Mouse (Mus musculus): ENCODE data around the gene Serpine1. TPM values are rescaled to one million over a fixed set of nuclear protein-coding genes. Genes with fewer than 3 reads are reported as not detected.

The Serpine1 gene
- total RNA-seq, 2 experiments from 2014 or later: 0.94 TPM; not detected in 1

DNA sequence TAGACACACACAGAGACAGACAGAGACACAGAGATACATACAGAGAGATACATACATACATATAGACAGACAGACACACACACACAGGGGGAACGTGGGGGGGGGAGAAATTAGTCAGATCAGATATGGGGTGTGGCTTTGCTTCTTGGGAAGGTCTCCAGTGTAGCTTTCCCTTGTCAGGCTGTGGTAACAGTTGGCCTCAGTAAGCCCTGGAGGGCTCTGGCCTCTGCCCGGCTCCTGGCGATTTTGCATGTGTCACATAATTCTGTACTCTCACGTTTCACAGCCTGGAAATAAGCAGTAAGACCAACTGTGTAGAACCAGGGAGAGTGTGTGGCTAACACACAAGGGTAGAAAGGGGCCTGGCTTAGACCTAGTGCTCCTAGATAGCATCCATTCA is 28.6 kb upstream of the Serpine1 start:
- no peak for ATAC-seq (replicated peaks; ENCODE audit: low FRiP score, low TSS enrichment, poor library complexity, severe bottlenecking)

DNA sequence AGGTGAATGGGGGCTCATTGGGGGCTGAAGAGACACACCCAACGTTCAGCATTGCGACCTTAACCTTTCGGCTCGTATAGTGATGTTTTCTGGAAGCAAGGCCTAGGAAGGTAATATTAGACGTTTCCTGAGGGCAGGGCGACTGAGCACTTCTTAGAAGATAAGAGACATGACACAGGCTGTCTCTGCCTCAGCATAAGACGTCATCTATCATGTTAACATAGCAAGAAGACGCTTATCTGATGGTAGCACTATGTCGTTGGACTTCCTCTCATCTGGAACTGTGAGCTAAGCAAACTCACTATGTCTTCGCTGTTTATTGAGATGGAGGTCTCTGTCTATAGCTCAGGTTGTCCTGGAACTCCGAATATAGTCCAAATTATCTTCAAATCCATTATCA is 26.4 kb upstream of the Serpine1 start:
- peak; percentile 54 for ATAC-seq (replicated peaks; ENCODE audit: low FRiP score, low TSS enrichment, poor library complexity, severe bottlenecking)

DNA sequence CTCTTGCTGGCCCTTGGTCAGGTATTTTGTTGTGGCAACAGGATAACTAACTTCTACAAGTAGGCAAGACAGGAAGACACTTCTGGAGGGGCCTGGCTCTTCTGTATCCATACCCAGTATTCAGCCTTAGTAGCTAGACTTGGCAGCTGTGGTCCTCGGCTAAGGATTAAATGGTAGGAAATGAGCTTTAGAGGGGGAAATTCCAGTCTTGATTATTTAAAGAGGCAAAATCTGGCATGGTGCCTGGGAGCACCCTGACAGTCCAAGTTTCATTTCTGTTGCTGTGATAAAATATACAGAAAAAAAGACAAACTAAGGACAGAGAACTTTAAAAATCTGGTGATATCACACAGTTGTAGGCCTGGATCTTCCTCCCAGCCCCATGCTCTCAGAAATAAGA is 24.0 kb upstream of the Serpine1 start:
- ATAC-seq (replicated peaks; ENCODE audit: low FRiP score, low TSS enrichment, poor library complexity, severe bottlenecking): no peak

DNA sequence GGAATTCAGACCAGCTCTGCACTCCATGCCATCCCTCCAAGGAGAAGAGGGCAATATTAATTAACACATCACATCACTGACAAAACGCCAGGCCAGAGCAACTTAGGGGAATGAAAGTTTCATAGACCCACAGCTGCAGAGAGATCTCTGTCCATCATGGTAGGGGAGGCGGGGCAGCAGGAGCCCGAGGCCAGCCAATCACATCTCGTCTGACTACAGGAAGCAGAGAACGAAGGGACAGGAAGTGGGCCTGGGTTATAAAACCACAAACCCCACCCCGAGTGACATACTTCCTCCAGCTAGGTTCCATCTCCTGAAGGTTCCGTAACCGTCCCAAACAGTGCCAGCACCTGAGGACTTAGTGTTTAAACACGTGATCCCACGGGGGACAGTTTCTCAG is 23.1 kb upstream of the Serpine1 start:
- no peak for ATAC-seq (replicated peaks; ENCODE audit: low FRiP score, low TSS enrichment, poor library complexity, severe bottlenecking)

DNA sequence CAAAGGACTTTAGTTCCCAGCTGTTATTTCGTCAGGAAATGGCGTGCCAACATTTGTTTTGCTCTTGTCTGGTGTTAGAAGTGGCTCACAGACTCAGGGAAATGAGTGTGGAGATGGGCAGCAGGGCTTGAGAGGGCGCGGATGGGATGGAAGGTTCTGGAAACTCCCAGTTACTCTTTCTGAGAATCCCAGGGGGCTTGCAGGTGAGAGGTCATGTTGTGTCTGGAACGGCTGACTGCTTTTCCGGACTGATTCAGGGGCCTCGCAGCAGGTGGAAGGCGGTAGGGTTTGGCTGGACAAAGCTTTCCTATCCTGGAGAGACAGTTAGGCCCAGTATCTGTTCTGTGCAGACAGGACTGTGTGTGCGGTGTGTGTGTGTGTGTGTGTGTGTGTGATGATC is 21.7 kb upstream of the Serpine1 start:
- ATAC-seq (replicated peaks; ENCODE audit: low FRiP score, low TSS enrichment, poor library complexity, severe bottlenecking): no peak

DNA sequence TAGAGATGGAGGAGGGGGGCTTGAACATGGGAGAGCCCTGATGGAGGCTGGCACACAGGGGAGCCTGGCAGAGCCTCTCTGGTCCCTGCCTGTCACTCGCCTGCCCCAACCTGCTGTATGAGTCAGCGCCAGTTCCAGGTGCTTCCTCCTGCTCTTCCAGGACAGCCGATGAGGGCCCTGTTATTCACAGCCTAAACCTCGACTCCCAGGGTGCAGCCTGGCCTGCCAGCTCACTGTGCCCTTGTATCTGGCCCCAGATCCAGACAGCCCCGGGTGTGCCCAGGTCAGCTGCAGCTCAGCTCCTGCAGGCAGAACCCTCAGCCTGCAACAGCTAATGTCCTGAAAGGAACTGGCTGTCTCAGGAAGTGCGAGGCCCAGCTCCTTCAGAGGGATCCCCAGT is 19.5 kb upstream of the Serpine1 start:
- ATAC-seq (replicated peaks; ENCODE audit: low FRiP score, low TSS enrichment, poor library complexity, severe bottlenecking): 0 out of 2 replicates have a peak, but pooled peaks have one; percentile 24

DNA sequence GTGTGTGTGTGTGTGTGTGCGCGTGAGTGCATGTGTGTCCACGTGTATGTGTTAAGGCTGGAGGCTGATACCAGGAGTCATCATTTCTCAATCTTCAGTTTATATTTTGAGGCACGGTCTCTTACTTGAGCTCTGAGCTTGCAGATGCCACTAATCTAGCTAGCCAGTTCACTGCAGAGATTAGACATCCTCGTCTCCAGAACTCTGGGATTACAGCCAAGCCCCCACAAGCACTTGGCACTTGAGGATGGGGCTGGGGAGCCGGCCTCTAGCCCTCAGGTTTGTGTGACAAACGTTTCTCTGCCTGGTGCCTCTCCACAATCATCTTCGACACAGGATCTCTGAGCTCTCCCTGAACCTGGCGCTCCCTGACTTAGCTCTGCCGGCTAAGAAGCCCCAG is 18.8 kb upstream of the Serpine1 start:
- 0 out of 2 replicates have a peak, but pooled peaks have one; percentile 27 for ATAC-seq (replicated peaks; ENCODE audit: low FRiP score, low TSS enrichment, poor library complexity, severe bottlenecking)

DNA sequence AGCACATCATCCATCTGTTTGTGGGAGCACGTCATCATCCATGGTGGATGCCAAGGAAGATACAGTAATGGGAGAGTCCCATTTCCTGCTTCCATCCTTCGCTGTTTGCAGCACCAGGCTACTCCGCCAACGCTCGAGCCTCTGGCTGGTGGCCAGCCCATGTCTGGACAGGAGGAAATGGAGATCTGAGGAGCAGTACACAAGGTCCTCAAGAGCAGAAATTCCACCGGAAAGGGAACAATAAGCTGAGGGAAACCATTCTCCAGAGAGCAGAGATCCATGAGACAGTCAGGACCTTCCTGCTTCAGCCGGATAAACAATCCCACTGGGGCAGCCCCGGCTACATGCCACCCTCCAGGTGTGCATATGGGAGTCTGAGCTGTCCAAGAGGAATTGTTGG is 15.3 kb upstream of the Serpine1 start:
- no peak for ATAC-seq (replicated peaks; ENCODE audit: low FRiP score, low TSS enrichment, poor library complexity, severe bottlenecking)

DNA sequence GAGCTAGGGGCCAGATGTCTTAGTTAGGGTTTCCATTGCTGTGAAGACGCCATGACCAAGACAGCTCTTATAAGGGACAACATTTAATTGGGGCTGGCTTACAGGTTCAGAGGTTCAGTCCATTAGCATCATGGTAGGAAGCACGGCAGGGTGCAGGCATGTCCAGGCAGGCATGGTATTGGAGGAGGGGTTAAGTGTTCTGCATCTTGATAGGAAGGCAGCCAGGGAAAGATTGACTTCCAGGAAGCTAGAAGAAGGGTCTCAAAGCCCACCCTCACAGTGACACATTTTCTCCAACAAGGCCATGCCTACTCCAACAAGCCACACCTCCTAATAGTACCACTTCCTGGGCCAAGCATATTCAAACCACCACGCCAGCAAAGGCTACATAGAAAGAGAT is 13.7 kb upstream of the Serpine1 start:
- no peak for ATAC-seq (replicated peaks; ENCODE audit: low FRiP score, low TSS enrichment, poor library complexity, severe bottlenecking)

DNA sequence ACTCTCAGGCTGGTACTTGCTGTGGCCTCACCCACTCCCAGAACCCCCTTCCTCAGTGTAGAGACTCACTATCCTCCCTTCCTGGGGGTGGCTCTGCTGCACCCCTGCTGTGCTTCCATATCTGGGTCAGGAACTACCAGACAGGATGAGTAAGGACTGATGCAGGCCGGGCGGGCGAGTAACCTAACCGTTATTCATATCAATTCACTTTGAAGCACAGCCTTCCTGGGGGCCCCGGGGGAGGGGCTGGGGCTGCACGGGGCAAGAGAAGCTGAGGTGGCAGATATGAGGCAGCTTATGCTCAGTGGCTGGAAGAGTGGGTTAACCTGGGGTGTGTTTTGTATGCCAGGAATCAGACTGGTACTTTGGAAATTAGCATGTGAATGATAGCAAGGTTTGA is 13.0 kb upstream of the Serpine1 start:
- ATAC-seq (replicated peaks; ENCODE audit: low FRiP score, low TSS enrichment, poor library complexity, severe bottlenecking): peak; percentile 63

DNA sequence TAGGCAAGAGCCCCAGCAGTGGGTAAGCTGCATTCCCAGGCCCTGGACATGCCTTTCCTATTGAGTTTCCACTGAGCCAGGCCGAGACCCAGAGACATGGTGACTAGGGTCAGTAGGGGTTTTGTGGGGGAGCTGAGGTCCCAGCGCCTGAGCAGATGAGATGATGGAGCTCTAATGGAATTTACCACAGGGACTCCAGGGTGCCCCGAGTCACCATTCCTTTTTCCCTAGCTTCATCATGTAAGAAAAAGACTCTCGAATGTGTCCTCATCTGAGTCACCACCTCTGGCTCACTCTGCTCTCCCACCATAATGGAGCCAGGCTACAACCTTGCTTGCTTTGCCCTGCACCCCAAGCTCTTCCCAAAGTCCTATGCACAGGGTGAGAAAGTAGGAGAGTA is 11.0 kb upstream of the Serpine1 start:
- no peak for ATAC-seq (replicated peaks; ENCODE audit: low FRiP score, low TSS enrichment, poor library complexity, severe bottlenecking)

DNA sequence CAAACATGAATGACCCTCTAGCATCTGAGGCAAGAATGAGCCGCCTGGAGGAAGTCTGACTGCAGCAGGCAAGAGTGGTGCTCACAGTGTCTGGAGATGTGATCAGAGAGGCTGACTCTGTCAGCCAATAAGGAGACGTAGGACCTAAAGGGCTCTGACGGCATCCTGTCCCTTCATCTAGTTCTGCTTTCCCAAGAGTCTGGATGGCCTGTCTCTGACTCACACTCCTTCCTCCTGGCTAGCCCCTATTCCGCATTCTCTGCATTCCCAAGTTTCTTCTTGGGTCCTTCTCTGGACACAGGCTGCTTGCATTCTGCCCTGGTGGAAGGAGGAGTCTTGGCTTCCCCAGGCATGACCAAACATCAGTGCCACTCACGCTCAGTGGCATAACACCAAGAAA is 7.8 kb upstream of the Serpine1 start:
- ATAC-seq (replicated peaks; ENCODE audit: low FRiP score, low TSS enrichment, poor library complexity, severe bottlenecking): no peak

DNA sequence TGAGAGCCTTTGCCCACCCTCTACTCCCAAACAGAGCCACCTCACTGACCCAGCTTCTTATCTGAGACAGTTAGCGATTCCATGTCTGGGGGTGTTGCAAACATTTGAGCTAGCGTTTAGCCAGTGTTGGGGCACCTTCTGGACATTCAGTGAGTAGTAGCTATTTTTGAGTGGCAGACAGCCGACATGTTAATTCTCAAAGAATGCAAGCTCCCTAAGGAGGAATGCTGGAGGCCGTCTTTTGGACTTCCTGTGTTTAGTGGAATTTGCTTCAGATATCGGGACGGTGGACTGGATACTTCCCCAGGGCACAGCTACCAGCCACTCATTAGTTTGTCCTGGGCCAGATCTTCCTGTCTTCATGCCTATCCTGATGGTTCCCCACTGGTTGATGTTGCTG is 6.5 kb upstream of the Serpine1 start:
- ATAC-seq (replicated peaks; ENCODE audit: low FRiP score, low TSS enrichment, poor library complexity, severe bottlenecking): no peak

DNA sequence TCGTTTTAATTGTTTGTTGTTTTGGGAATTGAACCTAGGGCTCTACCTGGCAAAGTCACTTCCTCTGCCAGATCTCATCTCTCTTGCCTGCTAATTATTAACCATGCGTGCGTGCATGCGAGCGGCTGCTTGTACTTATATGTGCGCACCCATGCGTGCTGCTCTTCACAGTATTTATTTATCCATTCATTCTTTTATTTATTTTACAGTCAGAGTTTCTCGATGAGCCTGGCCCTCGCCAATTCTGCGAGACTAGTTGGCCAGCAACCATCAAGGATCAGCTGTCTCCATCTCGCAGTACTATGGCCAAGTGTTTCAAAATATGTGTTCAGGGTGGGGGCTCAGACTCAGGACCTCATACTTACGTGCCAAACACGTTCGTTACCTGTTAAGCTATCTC is 6.0 kb upstream of the Serpine1 start:
- no peak for ATAC-seq (replicated peaks; ENCODE audit: low FRiP score, low TSS enrichment, poor library complexity, severe bottlenecking)

DNA sequence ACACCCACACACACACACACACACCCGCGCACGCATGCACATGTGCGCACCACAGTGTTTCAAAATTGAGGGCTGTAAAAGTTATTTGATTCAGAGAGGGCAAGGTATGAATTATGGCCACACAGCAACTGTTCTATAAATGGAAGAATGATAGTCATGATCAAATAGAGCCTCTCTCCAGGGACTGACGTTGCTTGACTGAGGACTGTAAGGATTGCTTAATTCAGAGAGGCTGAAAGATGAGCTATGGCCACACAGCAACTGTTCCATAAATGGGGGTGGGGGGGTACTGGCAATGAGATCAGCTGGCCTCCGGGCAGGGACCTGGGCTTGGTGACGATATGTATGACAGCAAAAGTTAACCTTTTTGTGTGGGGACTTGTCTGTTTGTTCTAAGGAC is 5.1 kb upstream of the Serpine1 start:
- no peak for ATAC-seq (replicated peaks; ENCODE audit: low FRiP score, low TSS enrichment, poor library complexity, severe bottlenecking)

DNA sequence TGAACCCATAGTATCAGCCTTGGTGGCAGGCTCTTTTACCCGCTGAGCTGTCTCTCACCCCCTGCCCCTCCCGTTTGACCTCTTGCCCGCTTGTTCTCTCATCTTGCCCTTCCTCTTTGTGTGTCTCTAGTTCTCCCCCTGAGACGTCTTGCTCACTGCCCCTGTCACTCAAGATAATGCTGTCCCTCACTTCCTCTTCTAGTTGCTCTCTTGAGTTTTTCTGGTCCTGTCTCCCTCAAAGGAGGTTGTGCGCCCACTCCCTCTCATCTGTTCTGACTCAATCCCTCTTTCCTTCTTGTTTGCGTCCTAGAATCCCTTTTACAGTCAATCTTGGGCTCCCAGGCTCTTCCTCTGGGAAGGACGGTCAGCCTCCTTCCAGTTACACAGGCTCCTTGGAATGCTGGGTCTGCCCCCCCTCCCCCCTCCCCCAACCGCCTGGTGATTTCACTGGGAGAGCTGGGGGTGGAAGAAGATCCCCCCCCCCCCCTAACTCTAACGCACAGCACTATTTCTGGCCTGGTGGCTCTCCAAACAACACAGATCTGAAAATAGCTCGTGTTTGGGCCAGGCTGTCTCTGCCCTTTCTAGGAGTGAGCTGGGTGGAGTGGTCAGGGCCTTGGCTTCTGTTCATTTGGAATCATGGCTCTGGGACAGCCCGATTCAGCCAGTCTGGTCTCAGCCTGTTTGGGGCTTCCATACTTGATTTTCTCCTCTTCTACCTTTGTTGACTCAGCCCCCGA is 4.3 kb upstream of the Serpine1 start:
- no peak for ATAC-seq (replicated peaks; ENCODE audit: low FRiP score, low TSS enrichment, poor library complexity, severe bottlenecking)

DNA sequence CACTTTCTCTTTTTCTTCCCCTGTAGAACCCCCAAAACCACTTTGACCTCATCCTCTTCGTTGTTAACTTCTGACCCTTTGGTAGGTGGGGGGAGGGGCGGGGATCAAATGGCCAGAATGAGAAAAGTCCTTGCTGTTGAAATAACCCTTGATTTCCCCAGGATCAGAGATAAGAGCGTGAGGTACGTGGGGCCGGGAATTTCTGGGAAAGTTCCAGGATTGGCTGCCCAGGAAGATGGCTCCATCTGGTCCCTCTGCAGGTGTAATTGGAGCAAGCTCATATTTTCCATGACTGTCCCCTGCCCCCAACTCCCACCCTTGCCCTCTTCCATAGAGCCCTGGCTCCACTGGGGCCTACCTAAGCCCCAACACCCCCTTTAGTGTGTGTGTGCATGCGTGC is 3.7 kb upstream of the Serpine1 start:
- no peak for ATAC-seq (replicated peaks; ENCODE audit: low FRiP score, low TSS enrichment, poor library complexity, severe bottlenecking)

DNA sequence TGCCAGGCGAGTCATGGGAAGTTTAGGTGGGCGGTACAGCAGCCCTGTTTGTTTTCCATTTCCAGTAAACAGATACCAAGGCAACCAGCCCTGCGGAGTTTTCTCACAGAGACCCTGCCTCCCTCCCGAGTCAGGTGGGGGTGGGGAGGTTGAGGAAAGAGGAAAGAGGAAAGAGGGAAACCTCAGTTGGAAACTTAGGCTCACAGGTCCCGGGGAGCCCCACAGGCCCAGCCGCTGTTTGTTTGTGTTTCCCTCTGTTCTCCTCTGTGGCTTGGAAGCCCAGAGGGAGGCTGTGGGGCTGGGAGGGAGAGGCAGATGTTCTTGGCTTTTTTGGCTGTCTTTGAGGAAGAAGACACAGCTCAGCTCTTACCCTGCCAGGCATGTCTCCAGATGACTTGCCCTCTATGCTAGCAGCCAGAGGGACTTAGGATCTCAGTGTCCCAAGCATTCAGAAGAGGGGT is 2.2 kb upstream of the Serpine1 start:
- ATAC-seq (replicated peaks; ENCODE audit: low FRiP score, low TSS enrichment, poor library complexity, severe bottlenecking): no peak

DNA sequence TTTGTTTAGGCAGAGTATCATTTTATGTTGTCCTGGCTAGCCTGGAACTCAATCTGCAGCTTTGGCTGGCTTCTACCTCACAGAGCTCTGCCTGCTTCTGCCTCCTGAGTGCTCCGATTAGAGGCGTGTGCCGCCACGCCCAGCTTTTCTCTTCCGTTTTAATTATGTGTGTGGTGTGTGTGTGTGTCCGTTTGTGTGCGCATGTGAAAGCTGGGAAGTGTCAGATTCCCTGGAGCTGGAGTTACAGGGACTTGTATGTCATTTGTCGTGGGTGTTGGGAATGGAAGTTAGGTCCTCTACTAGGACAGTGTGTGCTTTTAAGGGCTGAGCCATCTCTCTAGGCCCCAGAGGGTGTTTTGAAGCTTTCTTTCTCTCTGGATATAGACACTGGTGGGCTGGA is 1.1 kb upstream of the Serpine1 start:
- ATAC-seq (replicated peaks; ENCODE audit: low FRiP score, low TSS enrichment, poor library complexity, severe bottlenecking): no peak

DNA sequence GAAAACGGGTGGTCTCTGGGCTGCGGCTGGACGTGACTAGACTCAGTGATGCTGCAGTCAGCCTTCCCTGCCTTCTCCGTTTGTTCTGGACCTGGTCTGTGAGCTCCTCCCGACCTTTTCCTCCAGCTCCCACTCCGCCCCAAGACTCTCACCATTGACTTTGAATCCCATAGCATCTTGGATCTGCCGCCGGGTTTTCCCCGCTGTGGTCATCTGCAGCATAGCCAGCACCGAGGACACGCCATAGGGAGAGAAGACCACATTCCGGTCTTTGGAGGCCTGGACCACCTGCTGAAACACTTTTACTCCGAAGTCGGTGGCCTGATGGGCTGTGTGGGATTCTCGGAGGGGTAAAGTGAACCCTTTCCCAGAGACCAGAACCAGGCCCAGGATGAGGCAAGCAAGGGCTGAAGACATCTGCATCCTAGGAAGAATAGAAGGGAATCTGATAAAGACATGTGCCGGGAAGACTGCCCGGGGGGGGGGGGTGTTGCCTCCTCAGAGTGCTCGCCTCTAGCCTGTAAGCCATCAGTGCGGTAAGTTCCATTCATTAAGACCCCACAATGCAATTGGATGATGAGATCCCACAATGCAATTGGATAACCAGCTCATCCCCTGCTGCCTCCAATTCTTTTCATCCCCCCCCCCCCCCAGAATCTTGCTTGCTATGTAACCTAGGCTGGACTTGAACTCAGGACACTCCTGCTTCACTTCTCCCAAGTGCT is 1.0 kb downstream of the Serpine1 start:
- no peak for ATAC-seq (replicated peaks; ENCODE audit: low FRiP score, low TSS enrichment, poor library complexity, severe bottlenecking)

DNA sequence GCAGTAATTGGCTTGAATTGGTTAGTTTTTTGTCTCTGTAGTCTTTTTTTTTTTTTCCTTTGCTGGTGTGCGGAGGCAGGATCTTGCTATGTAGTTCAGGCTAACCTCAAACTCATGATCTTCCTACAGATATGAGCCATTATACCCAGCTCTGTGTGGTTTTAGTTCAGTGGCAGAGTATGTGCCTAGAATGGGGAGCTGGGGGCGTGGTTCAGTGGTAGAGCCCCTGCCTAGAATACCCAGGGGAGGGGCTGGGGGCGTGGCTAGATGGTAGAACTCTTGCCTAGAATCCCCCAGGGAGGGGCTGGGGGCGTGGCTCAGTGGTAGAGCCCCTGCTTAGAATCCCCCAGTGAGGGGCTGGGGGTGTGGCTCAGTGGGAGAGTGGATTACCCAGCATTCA is 3.4 kb downstream of the Serpine1 start:
- no peak for ATAC-seq (replicated peaks; ENCODE audit: low FRiP score, low TSS enrichment, poor library complexity, severe bottlenecking)
